Mouse (Mus musculus) stomach, embryonic 15.5 days (tissue): ENCODE measurements around the gene Phc1. TPM values are rescaled to one million over a fixed set of nuclear protein-coding genes. Genes with fewer than 3 reads are reported as not detected.

Experiments used
- ATAC-seq: fragments of 200-750 bp; cut with Nextera tagmentation; 2 replicates; pipeline ENCODE4 v1.8.0; 2017; ENCODE audit warnings: low read depth, moderate number of reproducible peaks, moderate TSS enrichment; ENCODE audit not compliant: insufficient read depth, low FRiP score
- H3K27ac ChIP-seq: fragments of 300-500 bp; sonication (generic); 2 replicates; pipeline ENCODE4 v1.5.1; 2015; ENCODE audit warnings: mild to moderate bottlenecking, inconsistent platforms
- H3K27me3 ChIP-seq: fragments of 300-500 bp; sonication (generic); replicated peaks from 2 replicates; pipeline ENCODE4 v1.6.1; 2015; ENCODE audit warnings: inconsistent platforms
- H3K36me3 ChIP-seq: fragments of 300-500 bp; sonication (generic); 2 replicates; pipeline ENCODE4 v1.6.1; 2015; ENCODE audit warnings: inconsistent platforms
- H3K4me1 ChIP-seq: fragments of 300-500 bp; sonication (generic); 2 replicates; pipeline ENCODE4 v1.6.1; 2015; ENCODE audit warnings: inconsistent platforms
- H3K4me2 ChIP-seq: fragments of 300-500 bp; sonication (generic); 2 replicates; pipeline ENCODE4 v1.6.1; 2015; ENCODE audit warnings: mild to moderate bottlenecking, inconsistent platforms
- H3K4me3 ChIP-seq: fragments of 300-500 bp; sonication (generic); replicated peaks from 2 replicates; pipeline ENCODE4 v1.5.1; 2015; ENCODE audit warnings: inconsistent platforms
- H3K9ac ChIP-seq: fragments of 300-500 bp; sonication (generic); 2 replicates; pipeline ENCODE4 v1.6.1; 2015; ENCODE audit warnings: inconsistent platforms
- H3K9me3 ChIP-seq: fragments of 300-500 bp; sonication (generic); 2 replicates; pipeline ENCODE4 v1.6.1; 2016; ENCODE audit warnings: inconsistent platforms
- WGBS: fragments of 180-500 bp; shearing (Covaris S2); methylation state at CpG from one replicate; pipeline ENCODE4 v1.1.7; 2015; 5-methylcytosine and 5-hydroxymethylcytosine counted together
- polyA plus RNA-seq: library from polyadenylated mRNA; unstranded; fragments of >200 nt; fragmentation: Nextera tagmentation; extraction: Ambion mirVana; gene quantifications from 2 replicates; pipeline ENCODE4 v1.2.1, GENCODE M21; 2015

Phc1 gene
- polyA plus RNA-seq, 1 experiment from 2014 or later = 12.8 TPM

- H3K36me3 ChIP-seq = no peaks in the 10 kb centered on the region
- H3K27ac ChIP-seq = no peak overlapping the region
- H3K4me1 ChIP-seq = no peaks in the 10 kb centered on the region
- no peaks in the 10 kb centered on the region for H3K27me3 ChIP-seq
- H3K4me2 ChIP-seq = no peak overlapping the region
- no peak overlapping the region for H3K9ac ChIP-seq
- no peaks in the 10 kb centered on the region for H3K9me3 ChIP-seq
- WGBS = 39% methylated on average over 3 of the region's 3 CpGs
- no peak for ATAC-seq
- H3K4me3 ChIP-seq = no peak overlapping the region
Observed at GRCm38 (mm10) chr6:122268561-122268960, 71.8 kb downstream of the Phc1 start.

Other genes with a start within 250 kb of the Phc1 start
- gene Klrg1, start 57.7 kb downstream of the Phc1 start, polyA plus RNA-seq = not detected in 2 replicates
- 120 and 121 TPM in 2 replicates for gene M6pr, start 31.8 kb downstream of the Phc1 start, polyA plus RNA-seq
- gene Rimklb, start 158.2 kb upstream of the Phc1 start, polyA plus RNA-seq = 8.4 and 11.0 TPM in 2 replicates
- 41.8 and 50.3 TPM in 2 replicates for gene Mfap5, start 165.3 kb upstream of the Phc1 start, polyA plus RNA-seq
- 0.13 TPM in 1 of 2 replicates, not detected in the other for gene Aicda, start 213.2 kb upstream of the Phc1 start, polyA plus RNA-seq